Mouse (Mus musculus): ENCODE measurements at regions not wholly inside any gene's neighbourhood (a gene's known extent, or its start where the extent isn't known, plus 50 kb on each side); places are given as distances from the start of the nearest gene placed in this dataset.

DNA sequence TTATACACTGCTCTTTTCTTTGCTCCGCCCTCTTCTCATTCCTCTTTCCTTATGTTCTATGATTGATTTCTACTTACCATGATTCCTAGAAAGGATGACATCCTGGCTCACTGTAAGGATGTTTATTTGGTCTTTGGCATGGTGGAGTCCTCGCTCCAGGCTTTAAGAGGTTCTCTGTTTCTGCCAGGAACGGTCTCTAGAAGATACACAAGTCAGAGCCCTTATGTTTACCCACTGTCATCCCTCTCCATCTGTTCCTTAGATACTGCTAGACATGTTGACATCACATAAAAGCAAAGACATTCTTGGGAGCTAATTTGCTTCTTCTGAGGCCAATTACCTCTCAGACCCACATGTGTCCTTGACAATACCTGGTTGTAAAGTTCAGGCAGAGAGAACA lies 552.9 kb downstream of the Gm16223 start:
- TF ChIP-seq EP300 (IDR thresholded peaks at IDR 0.05; ENCODE audit: low read length) (no peak), CTCF (conservative IDR thresholded peaks at IDR 0.05 in 1 of 2, IDR thresholded peaks at IDR 0.05 in 1 of 2; ENCODE audit: low read depth in 2 of 2, low read length in 2 of 2) (no peak), RCOR1 (conservative IDR thresholded peaks at IDR 0.05; ENCODE audit: low read depth, low read length) (no peak)
